Mouse (Mus musculus): ENCODE measurements around the gene Hpse2. TPM values are rescaled to one million over a fixed set of nuclear protein-coding genes. Genes with fewer than 3 reads are reported as not detected.

The Hpse2 gene
- polyA plus RNA-seq, 1 experiment from 2014 or later: 2.7 TPM

DNA sequence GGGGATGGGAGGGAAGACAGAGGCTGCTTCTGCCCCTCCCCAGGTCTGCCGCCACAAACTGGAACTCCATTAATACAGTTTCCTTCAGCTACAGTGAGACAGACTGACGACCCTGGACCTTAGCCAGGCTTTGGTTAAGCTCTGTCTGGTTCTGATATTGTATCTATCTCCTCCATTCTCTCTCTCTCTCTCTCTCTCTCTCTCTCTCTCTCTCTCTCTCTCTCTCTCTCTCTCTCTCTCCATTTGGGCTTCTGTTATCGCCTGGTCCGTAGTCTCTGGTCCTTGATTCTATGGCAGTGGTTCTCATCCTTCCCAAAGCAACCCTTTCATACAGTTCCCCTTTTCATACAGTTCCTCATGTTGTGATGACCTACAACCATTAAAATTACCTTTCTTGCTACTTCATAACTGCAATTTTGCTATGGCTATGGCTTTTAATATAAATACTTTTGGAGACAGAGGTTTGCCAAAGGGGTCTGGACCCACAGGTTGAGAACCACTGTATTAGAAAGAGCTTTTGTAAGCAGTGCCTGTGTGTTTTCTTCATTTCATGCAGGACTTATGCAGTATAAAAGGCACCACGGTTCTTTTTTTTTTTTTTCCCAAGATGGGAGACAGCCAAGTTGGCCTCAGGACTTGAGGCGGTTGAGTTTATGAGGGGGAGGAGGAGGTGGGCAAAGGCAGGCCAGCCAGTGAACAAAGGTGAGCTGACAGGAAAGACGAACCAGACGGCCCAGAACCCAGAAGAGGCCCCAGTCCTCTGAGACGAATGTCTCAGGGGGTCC lies 642.9 kb downstream of the Hpse2 start:
- Histone ChIP-seq H3K9me3 (no peaks in the 10 kb centered on the region), H3K4me3 (no peak overlapping the region), H3K4me1 (replicated peaks) (peaks cover 46% of the 10 kb centered on the region), H3K36me3 (no peaks in the 10 kb centered on the region), H3K27ac (0 out of 2 replicates have a peak overlapping the region, but pooled peaks have one; percentile 12), H3K27me3 (ENCODE audit: insufficient read depth, poor library complexity, severe bottlenecking) (peaks cover 9% of the 10 kb centered on the region; the same call in 1 of the 2 replicates)
- WGBS: 71% methylated on average over 9 of the region's 9 CpGs
- DNase-seq (ENCODE audit: low spot score): no peak

DNA sequence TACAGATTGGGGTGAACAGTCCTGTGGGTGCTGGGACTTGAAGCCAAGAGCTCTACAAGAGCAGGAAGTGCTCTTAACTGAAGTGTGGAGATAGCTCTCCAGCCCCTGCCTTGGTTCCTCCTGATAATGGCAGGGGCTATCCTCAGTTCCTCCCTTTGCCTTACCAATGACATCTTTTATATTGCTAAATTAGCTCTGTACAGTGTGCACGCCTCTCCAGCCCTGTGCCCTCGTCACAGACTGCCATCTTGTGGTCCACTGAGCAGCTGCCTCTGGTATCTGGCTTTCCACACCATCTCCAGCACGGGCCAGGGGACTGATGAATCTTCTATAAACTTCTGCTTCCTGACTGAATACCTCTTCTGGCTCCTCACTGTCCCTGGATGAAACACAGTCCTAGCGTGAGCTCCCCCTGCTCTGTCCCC lies 644.0 kb downstream of the Hpse2 start:
- Histone ChIP-seq H3K4me3 (no peak overlapping the region), H3K9me3 (no peaks in the 10 kb centered on the region), H3K27ac (no peak overlapping the region), H3K27me3 (ENCODE audit: insufficient read depth, poor library complexity, severe bottlenecking) (peaks cover 9% of the 10 kb centered on the region; the same call in 1 of the 2 replicates), H3K36me3 (no peaks in the 10 kb centered on the region), H3K4me1 (replicated peaks) (peaks cover 39% of the 10 kb centered on the region)
- WGBS: 36% methylated on average over 4 of the region's 4 CpGs
- peak; percentile 57 for DNase-seq (ENCODE audit: low spot score)

DNA sequence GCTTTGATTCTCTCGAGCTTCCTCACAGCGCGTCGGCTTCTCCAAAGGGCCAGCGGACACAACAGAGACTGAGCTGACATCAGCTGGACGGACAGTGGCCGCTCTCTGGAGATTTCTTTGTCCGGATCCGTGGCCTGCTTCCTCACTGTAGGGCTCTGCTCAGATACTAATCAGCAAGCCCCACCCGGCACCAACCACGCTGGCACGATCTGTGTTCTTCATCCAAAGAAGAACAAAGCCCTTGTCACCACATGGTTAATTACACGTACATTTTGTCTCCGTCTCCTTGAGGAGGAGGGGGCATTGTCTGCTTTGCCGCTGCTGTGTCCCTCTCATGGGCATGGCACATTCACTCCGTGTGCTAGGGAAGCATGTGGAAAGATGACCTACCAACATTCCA lies 644.9 kb downstream of the Hpse2 start:
- Histone ChIP-seq H3K9me3 (no peaks in the 10 kb centered on the region), H3K27ac (peak overlapping the region; percentile 42), H3K36me3 (no peaks in the 10 kb centered on the region), H3K27me3 (ENCODE audit: insufficient read depth, poor library complexity, severe bottlenecking) (0 out of 2 replicates have a peak, but pooled peaks cover 3% of the 10 kb centered on the region), H3K4me1 (replicated peaks) (peaks cover 38% of the 10 kb centered on the region), H3K4me3 (no peak overlapping the region)
- WGBS: 64% methylated on average over 16 of the region's 16 CpGs
- no peak for DNase-seq (ENCODE audit: low spot score)

DNA sequence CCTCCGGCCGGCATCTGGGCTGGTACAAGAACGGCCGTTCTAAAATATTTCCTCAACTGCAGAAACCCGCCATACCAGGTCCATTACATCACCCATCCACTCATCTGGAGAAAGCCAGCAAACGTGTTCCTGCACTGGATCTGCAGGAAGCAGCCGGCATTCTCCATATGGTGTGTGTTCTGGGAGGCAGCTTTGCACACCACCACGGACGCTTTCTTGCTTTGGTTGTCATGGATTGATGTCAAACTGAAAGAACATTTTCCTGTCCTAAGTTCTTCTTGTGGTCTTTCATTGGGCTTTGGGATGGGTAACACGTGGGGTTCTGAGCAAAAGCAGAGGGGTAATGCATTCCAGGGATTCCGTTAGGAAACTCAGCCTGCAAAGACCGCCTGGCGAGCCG lies 646.3 kb downstream of the Hpse2 start:
- Histone ChIP-seq H3K9me3 (no peaks in the 10 kb centered on the region), H3K4me3 (no peak overlapping the region), H3K27ac (no peak overlapping the region), H3K27me3 (ENCODE audit: insufficient read depth, poor library complexity, severe bottlenecking) (0 out of 2 replicates have a peak, but pooled peaks cover 3% of the 10 kb centered on the region), H3K36me3 (no peaks in the 10 kb centered on the region), H3K4me1 (replicated peaks) (peaks cover 49% of the 10 kb centered on the region)
- 83% methylated on average over 14 of the region's 14 CpGs for WGBS
- DNase-seq (ENCODE audit: low spot score): no peak

DNA sequence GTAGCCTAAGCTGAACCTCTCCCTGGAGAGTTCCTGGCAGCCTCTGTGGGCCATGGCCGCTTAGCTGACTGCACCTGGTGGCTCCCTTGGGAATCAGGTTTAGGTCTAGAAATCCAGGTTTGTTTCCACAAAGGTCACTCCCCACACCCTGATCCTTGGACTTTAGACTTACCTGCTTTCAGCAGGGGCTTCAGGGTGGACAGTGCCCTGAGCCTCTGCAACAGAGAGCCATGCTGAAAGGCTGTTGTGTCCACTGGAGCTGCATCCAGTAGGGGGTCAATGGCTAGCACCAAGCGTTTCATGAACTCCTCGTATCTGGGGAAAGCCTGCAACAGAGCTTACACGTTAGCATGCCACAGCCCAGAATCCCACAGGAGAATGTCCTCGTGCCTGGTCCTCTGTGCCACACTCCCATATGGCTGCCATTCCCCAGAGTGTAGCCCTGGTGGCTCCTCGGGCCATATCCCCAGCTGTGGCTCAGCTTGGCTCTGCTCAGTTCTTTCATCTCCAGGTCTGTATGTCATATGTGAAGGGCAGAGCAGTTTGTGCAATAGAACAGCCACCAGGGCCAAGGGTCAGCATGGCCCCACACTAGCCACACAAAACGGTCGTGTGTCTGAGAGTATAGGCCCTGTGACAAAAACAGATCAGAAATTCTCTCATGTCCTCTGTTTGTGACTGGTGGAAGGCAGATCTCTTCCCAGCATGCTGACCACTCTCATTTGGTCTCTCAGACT lies 647.8 kb downstream of the Hpse2 start:
- H3K27me3 ChIP-seq (ENCODE audit: insufficient read depth, poor library complexity, severe bottlenecking): no peaks in the 10 kb centered on the region
- H3K27ac ChIP-seq: no peak overlapping the region
- DNase-seq (ENCODE audit: low spot score): no peak
- no peaks in the 10 kb centered on the region for H3K9me3 ChIP-seq
- no peak overlapping the region for H3K4me3 ChIP-seq
- H3K36me3 ChIP-seq: no peaks in the 10 kb centered on the region
- peaks cover 55% of the 10 kb centered on the region for H3K4me1 ChIP-seq (replicated peaks)
- WGBS: 74% methylated on average over 8 of the region's 8 CpGs

DNA sequence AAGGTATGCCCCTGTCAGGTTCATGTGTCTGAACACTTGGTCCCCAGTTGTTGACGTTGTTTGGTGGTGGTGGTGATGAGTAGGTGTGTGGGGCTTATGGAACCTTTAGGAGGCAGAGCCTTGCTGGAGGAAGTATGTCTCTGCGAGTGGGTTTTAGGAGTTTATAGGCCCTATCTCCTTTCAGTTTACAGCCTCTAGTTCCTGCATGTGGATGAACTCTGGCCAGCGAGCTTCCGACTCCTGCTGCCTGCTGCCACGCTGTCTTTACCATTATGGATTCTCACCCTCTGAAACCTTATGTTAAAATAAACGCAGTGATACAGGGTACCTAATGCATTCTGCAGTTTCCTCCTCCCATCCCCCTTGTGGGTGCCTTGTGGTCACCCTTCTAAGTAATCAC lies 648.4 kb downstream of the Hpse2 start:
- Histone ChIP-seq H3K4me1 (replicated peaks) (peaks cover 53% of the 10 kb centered on the region), H3K27ac (no peak overlapping the region), H3K9me3 (no peaks in the 10 kb centered on the region), H3K27me3 (ENCODE audit: insufficient read depth, poor library complexity, severe bottlenecking) (no peaks in the 10 kb centered on the region), H3K36me3 (no peaks in the 10 kb centered on the region), H3K4me3 (no peak overlapping the region)
- no peak for DNase-seq (ENCODE audit: low spot score)
- WGBS: 92% methylated on average over 6 of the region's 6 CpGs

DNA sequence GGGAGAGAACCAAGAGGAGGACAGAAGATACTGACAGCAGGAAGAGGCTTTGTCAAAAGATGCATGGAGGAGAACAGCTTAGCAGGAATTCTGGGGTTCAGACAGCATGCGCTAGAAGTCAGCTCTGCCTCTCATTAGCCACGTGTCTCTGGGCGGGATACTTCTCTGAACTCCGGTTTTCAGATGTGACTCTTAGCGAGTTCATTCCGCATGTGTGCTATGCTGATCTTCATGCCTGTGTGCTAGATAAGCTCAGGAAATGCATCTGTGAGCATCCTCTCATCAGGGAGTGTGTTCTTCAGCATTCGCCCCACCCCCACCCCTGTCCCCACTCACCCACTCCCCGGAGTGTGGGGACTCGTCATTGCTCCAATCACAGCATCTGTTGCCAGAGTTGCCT lies 650.4 kb downstream of the Hpse2 start:
- no peaks in the 10 kb centered on the region for H3K9me3 ChIP-seq
- H3K27ac ChIP-seq: 0 out of 2 replicates have a peak overlapping the region, but pooled peaks have one; percentile 45
- H3K4me1 ChIP-seq (replicated peaks): peaks cover 48% of the 10 kb centered on the region
- no peak for DNase-seq (ENCODE audit: low spot score)
- no peaks in the 10 kb centered on the region for H3K27me3 ChIP-seq (ENCODE audit: insufficient read depth, poor library complexity, severe bottlenecking)
- WGBS: 71% methylated on average over 9 of the region's 9 CpGs
- no peak overlapping the region for H3K4me3 ChIP-seq
- H3K36me3 ChIP-seq: no peaks in the 10 kb centered on the region

Other genes with a start within 250 kb of the Hpse2 start
- gene Cnnm1, start 52.1 kb upstream of the Hpse2 start, polyA plus RNA-seq (2016; fragmentation: Nextera tagmentation; extraction: Ambion mirVana): 0.34 and 0.35 TPM in 2 replicates
- gene Got1, start 136.2 kb upstream of the Hpse2 start, polyA plus RNA-seq (2016; fragmentation: Nextera tagmentation; extraction: Ambion mirVana): 58.3 and 60.5 TPM in 2 replicates
- 0.56 and 1.0 TPM in 2 replicates for gene Nkx2-3, start 224.0 kb upstream of the Hpse2 start, polyA plus RNA-seq (2016; fragmentation: Nextera tagmentation; extraction: Ambion mirVana)

Measured in hindbrain, embryonic 10.5 days (tissue).